Mouse (Mus musculus): ENCODE results near the gene Mup1. TPM values are rescaled to one million over a fixed set of nuclear protein-coding genes. Genes with fewer than 3 reads are reported as not detected.
"Not testable (repeated sequence)": the region's sequence is repeated elsewhere in the genome, so short reads cannot be mapped to it uniquely, and the experiment has no call there.

Gene Mup1
- 0.26 TPM in 1 of 2 replicates, not detected in the other for polyA plus RNA-seq (2015; fragmentation: Nextera tagmentation; extraction: Ambion mirVana)

GRCm38 (mm10) chr4:60501860-60502259, at the start of gene Mup1:
Gene Mup1, minus strand, starts transcription at chr4:60501960.
- not testable (repeated sequence) for DNase-seq (ENCODE audit: low spot score)

Other genes with a start within 250 kb of the Mup1 start
- 0.17 and 0.30 TPM in 2 replicates for gene Mup9, start 80.0 kb downstream of the Mup1 start, polyA plus RNA-seq (2015; fragmentation: Nextera tagmentation; extraction: Ambion mirVana)
- gene Mup10, start 80.2 kb upstream of the Mup1 start, polyA plus RNA-seq (2015; fragmentation: Nextera tagmentation; extraction: Ambion mirVana), result not detected in 2 replicates
- gene Mup11, start 160.5 kb upstream of the Mup1 start, polyA plus RNA-seq (2015; fragmentation: Nextera tagmentation; extraction: Ambion mirVana), result 0.31 TPM in 1 of 2 replicates, not detected in the other
- 0.44 TPM in 1 of 2 replicates, not detected in the other for gene Mup12, start 239.4 kb upstream of the Mup1 start, polyA plus RNA-seq (2015; fragmentation: Nextera tagmentation; extraction: Ambion mirVana)